In the genomic region with DNA sequence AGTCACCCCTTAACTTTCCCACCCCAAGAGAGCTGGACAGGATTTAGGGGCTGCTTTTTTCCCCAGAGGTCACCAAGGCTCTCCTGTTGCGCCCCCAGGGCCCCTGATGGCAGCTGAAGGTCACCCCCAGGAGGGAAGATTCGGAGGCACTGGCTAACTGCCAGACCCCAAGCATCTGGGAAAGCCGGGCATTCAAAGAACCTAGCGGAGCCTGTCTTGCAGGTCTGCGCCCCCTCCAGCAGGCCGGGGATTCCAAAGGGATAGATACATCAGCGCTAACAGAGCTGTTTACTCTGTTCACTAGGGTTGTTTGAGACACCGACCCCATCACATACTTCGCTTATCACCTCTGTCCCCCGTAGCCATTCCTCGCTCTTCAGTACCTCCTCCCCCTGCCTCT, we compare ENCODE assay signal across 8 mouse cellular contexts.
DNase-seq lines count a peak whose midpoint lies in the region; ATAC-seq lines count a peak whose summit lies in the region.

No protein-coding gene starts in this region.

- no peaks in the 10 kb centered on the region for H3K4me1 ChIP-seq in stomach, embryonic 15.5 days

- H3K4me3 ChIP-seq in stomach, embryonic 15.5 days (replicated peaks) = no peak overlapping the region

- no peaks in the 10 kb centered on the region for H3K36me3 ChIP-seq in stomach, embryonic 15.5 days

- DNase-seq in cerebellum, postnatal 10 days = peak; percentile 19 to 20
- no peak for DNase-seq in cerebellum, adult 11-12 months
- DNase-seq in retina, postnatal 1 day = peak; percentile 40
- no peak for DNase-seq in retina, embryonic 14.5 days (ENCODE audit: low spot score)
- peak; percentile 21 for DNase-seq in kidney, postnatal 10 days
- no peak for DNase-seq in left cerebral cortex, postnatal 14 days (ENCODE audit: low spot score in 2 of 2)
- DNase-seq in layer of hippocampus, adult 11-12 months (ENCODE audit: low spot score) = no peak

- H3K9ac ChIP-seq in stomach, embryonic 15.5 days = no peak overlapping the region

- no peak overlapping the region for H3K27ac ChIP-seq in stomach, embryonic 15.5 days

- intact Hi-C loops in left cerebral cortex, postnatal 14 days (cut with DNase I) = loop anchor here (10.0 kb wide), 1 partner anchor 158 kb away; the partner anchor contains the start of gene Usp9x

- H3K27me3 ChIP-seq in stomach, embryonic 15.5 days (replicated peaks) = no peaks in the 10 kb centered on the region

- ATAC-seq in stomach, embryonic 15.5 days (ENCODE audit: insufficient read depth, low FRiP score, low read depth) = no peak

- WGBS in stomach, embryonic 15.5 days = 28% methylated on average over 11 of the region's 11 CpGs

- peak overlapping the region; percentile 42 for H3K4me2 ChIP-seq in stomach, embryonic 15.5 days

- H3K9me3 ChIP-seq in stomach, embryonic 15.5 days = no peaks in the 10 kb centered on the region

Comparison
In these comparisons a context has a peak if more than half of its experiments do, and no peak if none do; other contexts are left out.
1. DNase-seq: peak in cerebellum, postnatal 10 days (2 of 2), retina, postnatal 1 day (single experiment) and kidney, postnatal 10 days (single experiment); none in cerebellum, adult 11-12 months (single experiment), retina, embryonic 14.5 days (single experiment), left cerebral cortex, postnatal 14 days (0 of 2) and layer of hippocampus, adult 11-12 months (single experiment).